Mouse (Mus musculus): Measurements from ENCODE around the gene Wdr73. TPM values are rescaled to one million over a fixed set of nuclear protein-coding genes. Genes with fewer than 3 reads are reported as not detected.

The Wdr73 gene
- polyA plus RNA-seq, 1 experiment from 2014 or later: 36.9 TPM

DNA sequence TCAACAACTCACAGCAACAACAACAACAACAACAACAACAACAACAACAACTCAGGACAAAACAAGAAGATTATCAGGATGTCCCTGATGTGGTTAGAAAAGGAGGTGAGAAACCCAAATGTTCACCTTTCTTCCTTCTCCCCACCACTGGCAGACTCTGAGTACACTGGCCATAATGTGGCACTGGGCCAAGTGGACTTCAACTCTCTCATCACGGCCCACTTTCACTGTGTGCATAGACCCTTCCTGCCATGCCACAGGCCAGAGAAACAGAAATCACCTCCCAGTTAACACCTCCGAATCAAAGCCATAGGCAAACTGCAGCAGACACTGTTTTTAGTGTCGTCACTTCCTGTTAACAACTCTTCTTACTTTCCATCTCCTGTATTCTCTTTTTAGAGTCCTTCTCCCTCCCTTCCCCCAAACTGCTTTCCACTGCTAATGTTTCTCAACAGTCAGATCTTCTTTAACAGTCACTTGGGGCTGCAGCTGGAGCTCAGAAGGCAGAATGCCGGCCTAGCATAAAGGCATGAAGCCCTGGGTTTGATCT lies 16.9 kb upstream of the Wdr73 start:
- Histone ChIP-seq H3K9ac (no peak overlapping the region), H3K9me3 (no peaks in the 10 kb centered on the region), H3K4me1 (no peaks in the 10 kb centered on the region), H3K27me3 (no peaks in the 10 kb centered on the region), H3K36me3 (peaks cover 60% of the 10 kb centered on the region), H3K27ac (no peak overlapping the region), H3K4me3 (no peak overlapping the region), H3K4me2 (no peak overlapping the region)
- ATAC-seq (ENCODE audit: borderline replicate concordance, extremely low read depth, low FRiP score, low TSS enrichment): no peak
- 65% methylated on average over 4 of the region's 4 CpGs for WGBS

DNA sequence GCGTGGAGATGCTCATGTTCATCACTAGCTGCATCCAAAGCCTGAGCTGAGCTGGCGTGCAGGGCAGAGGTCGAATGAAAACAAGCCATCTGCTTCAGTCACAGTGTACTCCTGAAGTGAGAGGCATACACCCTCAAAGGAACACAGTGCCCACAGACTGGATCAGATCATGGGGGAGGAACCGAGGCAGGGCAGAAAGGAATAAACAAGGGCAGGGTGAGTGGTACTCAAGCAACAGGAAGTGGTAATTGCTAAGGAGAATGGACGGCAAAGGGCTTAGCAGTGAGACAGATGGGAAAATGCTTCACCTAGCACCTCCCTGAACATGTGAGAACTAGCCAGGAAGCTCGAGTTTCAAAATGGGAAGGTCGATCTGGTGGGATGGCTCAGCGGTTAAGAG lies 11.4 kb upstream of the Wdr73 start:
- Histone ChIP-seq H3K27ac (no peak overlapping the region), H3K4me1 (no peaks in the 10 kb centered on the region), H3K4me3 (no peak overlapping the region), H3K9ac (no peak overlapping the region), H3K9me3 (no peaks in the 10 kb centered on the region), H3K36me3 (peaks cover 58% of the 10 kb centered on the region), H3K27me3 (no peaks in the 10 kb centered on the region), H3K4me2 (no peak overlapping the region)
- WGBS: 70% methylated on average over 8 of the region's 8 CpGs
- ATAC-seq (ENCODE audit: borderline replicate concordance, extremely low read depth, low FRiP score, low TSS enrichment): no peak

DNA sequence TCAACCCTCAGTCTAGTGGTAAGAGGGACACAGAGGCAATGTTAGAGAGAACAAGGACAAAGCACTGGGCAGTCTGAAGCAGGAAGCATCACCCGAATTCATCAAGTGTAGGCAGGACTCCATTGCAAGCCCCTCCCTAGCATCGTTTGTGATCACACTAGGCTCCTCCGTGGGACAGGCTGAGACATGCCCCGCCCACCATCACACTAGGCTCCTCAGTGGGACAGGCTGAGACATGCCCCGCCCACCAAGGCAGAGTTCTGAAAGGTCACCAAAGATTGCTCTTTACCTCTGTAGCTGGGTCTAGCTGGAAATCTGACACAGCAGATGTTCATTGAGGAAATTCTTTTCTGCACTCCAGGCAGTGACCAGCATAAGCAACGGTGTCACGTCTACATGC lies 10.0 kb upstream of the Wdr73 start:
- peaks cover 50% of the 10 kb centered on the region for H3K36me3 ChIP-seq
- ATAC-seq (ENCODE audit: borderline replicate concordance, extremely low read depth, low FRiP score, low TSS enrichment): no peak
- 72% methylated on average over 7 of the region's 7 CpGs for WGBS
- H3K4me3 ChIP-seq: no peak overlapping the region
- H3K27me3 ChIP-seq: no peaks in the 10 kb centered on the region
- H3K4me1 ChIP-seq: no peaks in the 10 kb centered on the region
- no peaks in the 10 kb centered on the region for H3K9me3 ChIP-seq
- H3K4me2 ChIP-seq: no peak overlapping the region
- no peak overlapping the region for H3K9ac ChIP-seq
- no peak overlapping the region for H3K27ac ChIP-seq

DNA sequence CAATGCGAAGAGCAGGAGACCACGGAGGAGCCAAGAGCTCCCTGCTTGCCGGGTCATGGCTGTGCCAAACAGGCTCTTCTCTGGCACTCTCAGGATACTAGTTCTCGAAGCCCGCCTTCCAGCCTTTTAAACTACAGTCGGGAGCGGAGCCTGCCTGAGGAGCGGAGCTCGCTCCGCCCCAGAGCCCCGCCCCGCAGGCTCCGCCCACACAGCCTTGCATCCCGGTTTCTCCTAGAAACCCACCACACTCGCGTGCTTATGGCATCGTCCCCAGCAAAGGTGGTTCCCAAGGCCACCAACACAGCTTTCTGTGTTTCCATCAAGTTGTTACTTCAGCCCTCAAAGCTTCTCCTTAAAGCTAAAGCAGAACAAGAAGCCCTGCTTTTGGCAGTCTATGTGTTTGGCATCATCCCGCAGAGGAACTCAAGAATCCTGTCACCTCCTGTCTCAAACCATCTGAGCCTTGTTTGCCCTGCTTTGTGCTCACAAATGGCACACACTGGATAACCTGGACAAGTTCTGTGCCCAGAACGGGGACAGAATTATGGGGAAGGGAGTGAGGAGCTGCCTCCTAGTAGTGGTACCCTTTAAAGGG lies 3.9 kb upstream of the Wdr73 start, which contains the start of gene Nmb:
Gene Nmb, minus strand, starts transcription at position 156 of the 595 bp plus-strand sequence.
- peak within 1 kb of the TSS; percentile 47 for H3K4me3 ChIP-seq
- H3K4me1 ChIP-seq: peaks cover 22% of the 10 kb centered on the region
- ATAC-seq (ENCODE audit: borderline replicate concordance, extremely low read depth, low FRiP score, low TSS enrichment): peak; percentile 62; the same call in 1 of the 2 replicates
- H3K4me2 ChIP-seq: peak within 1 kb of the TSS; percentile 96
- H3K36me3 ChIP-seq: peaks cover 13% of the 10 kb centered on the region; the same call in 1 of the 2 replicates
- no peaks in the 10 kb centered on the region for H3K9me3 ChIP-seq
- no peaks in the 10 kb centered on the region for H3K27me3 ChIP-seq
- no peak within 1 kb of the TSS for H3K27ac ChIP-seq
- H3K9ac ChIP-seq: peak within 1 kb of the TSS; percentile 65
- WGBS: 3% methylated on average over 19 of the region's 19 CpGs

DNA sequence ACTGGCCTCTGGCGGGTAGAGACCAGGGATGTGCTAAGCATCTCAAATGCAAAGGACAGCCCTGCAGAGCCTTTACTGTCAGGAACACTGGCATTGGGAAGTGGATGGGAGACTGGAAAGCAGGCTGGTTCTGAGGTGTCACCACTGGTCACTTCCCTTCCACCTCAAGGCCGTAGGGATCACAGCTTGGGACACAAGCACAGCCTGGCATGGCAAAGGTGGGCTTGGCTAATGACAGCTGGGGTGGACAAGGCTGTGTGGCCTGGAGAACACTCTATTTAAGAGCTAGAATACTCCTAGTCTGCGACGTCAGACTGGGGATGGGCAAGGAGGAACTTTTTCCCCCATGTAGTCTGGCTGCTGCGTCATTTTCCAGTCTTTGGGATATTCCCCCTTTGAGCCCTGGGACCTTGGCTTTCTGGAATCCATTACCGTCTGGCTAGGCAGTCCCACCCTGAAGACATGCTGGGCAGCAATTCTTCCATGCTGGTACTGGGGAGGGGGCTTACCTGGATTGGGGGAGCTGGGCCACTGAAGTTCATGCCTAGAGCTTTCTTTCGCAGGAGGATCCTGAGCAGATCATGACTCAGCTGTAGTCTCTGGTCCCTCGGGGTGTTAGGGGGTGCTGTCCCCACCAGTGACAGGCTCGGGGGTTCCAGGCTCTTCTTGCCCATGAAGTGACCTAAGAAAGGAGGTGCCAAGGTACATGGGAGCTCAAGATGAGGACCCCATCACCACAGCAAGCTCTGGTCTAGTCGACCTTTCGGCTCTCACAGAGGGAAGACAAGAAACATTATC lies 2.8 kb upstream of the Wdr73 start:
- peak overlapping the region; percentile 96; the same call in 1 of the 2 replicates for H3K4me2 ChIP-seq
- H3K4me3 ChIP-seq: no peak overlapping the region
- no peak for ATAC-seq (ENCODE audit: borderline replicate concordance, extremely low read depth, low FRiP score, low TSS enrichment)
- peak overlapping the region; percentile 65; the same call in 1 of the 2 replicates for H3K9ac ChIP-seq
- 79% methylated on average over 11 of the region's 11 CpGs for WGBS
- no peaks in the 10 kb centered on the region for H3K9me3 ChIP-seq
- no peaks in the 10 kb centered on the region for H3K27me3 ChIP-seq
- peaks cover 28% of the 10 kb centered on the region for H3K4me1 ChIP-seq
- H3K27ac ChIP-seq: no peak overlapping the region
- H3K36me3 ChIP-seq: peaks cover 9% of the 10 kb centered on the region; the same call in 1 of the 2 replicates

DNA sequence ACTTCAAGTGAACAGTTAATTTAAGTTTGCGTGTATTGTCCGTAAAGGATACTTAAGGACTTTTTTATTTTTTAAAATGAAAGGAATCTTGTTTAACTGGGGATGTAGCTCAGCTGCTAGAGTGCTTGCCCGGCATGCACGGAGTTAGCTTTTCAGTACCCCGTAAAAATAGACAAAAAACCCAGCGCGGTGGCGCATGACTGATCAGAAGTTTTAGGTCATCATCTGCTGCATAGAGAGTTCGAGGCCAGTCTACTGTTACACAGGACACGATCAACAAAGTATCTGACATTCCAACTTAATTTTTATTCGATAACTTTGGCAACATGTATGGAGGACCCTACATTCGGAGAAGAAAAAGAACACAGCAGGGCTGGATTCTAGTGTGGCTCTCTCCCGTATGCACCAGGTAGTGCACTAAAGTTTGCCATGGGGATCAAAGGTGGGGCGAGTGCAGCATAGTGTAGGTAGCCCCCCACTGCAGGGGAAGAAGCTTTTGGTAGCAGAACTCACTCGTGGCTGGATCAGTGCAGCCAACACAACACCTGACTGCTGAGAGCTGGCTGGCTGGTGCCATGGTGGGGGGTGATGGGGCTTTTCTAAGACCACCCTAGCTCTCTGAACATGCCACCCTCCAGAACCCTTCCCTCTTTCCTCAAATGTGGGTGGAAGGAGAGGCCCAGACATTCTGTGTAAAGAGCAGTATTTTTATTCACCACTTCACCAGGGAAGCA lies 639 bp upstream of the Wdr73 start:
- Histone ChIP-seq H3K36me3 (peaks cover 17% of the 10 kb centered on the region; the same call in 1 of the 2 replicates), H3K9ac (peak overlapping the region; percentile 51), H3K4me1 (peaks cover 28% of the 10 kb centered on the region), H3K27ac (peak overlapping the region; percentile 69), H3K4me2 (peak overlapping the region; percentile 74), H3K9me3 (no peaks in the 10 kb centered on the region), H3K27me3 (no peaks in the 10 kb centered on the region), H3K4me3 (peak overlapping the region; percentile 56)
- WGBS: 25% methylated on average over 15 of the region's 15 CpGs
- ATAC-seq (ENCODE audit: borderline replicate concordance, extremely low read depth, low FRiP score, low TSS enrichment): no peak

DNA sequence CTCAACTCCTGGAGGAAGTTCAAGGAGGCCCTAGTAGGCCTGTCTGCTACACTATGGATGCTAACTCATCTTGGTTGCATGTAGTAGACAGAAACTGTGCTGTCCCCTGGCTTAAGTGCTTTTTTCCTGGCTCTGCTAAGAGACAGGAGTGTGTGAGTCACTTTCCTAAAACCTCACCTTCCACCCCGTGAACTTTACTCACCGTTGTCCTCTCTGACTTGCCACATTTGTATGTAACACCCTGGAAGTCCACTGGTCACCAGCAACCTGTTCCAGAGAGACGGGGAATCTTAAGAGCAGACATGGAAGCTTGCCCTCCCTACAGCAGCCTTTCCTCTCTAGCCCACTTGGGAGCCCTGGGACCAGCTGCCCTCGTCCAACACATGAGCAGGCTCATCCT lies 3.3 kb downstream of the Wdr73 start:
- 85% methylated on average over 4 of the region's 4 CpGs for WGBS
- no peak overlapping the region for H3K27ac ChIP-seq
- no peak for ATAC-seq (ENCODE audit: borderline replicate concordance, extremely low read depth, low FRiP score, low TSS enrichment)
- H3K27me3 ChIP-seq: no peaks in the 10 kb centered on the region
- peaks cover 37% of the 10 kb centered on the region for H3K36me3 ChIP-seq
- H3K4me1 ChIP-seq: peaks cover 18% of the 10 kb centered on the region
- H3K9ac ChIP-seq: no peak overlapping the region
- no peak overlapping the region for H3K4me3 ChIP-seq
- H3K9me3 ChIP-seq: no peaks in the 10 kb centered on the region
- H3K4me2 ChIP-seq: no peak overlapping the region

DNA sequence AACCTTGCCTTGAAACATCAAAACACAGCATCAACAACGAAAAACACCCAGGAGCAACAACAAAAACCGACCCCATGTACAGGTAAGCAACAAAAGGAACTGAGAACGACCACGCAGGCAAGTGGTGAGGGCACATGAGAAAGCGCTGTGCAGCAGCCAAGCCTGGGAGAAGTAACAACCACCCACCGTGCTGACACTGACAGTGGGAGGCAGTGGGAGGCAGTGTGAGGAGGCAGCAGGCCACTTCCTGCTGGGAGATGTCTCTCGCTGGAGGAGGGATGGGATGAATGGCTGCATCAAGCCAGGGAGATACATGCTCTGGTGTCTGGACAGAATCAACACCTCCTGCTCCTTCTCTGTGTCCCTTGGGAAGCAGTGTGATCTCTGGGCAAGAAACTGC lies 3.9 kb downstream of the Wdr73 start:
- Histone ChIP-seq H3K9ac (no peak overlapping the region), H3K4me2 (no peak overlapping the region), H3K27me3 (no peaks in the 10 kb centered on the region), H3K4me1 (peaks cover 18% of the 10 kb centered on the region), H3K36me3 (peaks cover 43% of the 10 kb centered on the region), H3K4me3 (no peak overlapping the region), H3K27ac (no peak overlapping the region), H3K9me3 (no peaks in the 10 kb centered on the region)
- ATAC-seq (ENCODE audit: borderline replicate concordance, extremely low read depth, low FRiP score, low TSS enrichment): no peak
- 81% methylated on average over 7 of the region's 7 CpGs for WGBS

DNA sequence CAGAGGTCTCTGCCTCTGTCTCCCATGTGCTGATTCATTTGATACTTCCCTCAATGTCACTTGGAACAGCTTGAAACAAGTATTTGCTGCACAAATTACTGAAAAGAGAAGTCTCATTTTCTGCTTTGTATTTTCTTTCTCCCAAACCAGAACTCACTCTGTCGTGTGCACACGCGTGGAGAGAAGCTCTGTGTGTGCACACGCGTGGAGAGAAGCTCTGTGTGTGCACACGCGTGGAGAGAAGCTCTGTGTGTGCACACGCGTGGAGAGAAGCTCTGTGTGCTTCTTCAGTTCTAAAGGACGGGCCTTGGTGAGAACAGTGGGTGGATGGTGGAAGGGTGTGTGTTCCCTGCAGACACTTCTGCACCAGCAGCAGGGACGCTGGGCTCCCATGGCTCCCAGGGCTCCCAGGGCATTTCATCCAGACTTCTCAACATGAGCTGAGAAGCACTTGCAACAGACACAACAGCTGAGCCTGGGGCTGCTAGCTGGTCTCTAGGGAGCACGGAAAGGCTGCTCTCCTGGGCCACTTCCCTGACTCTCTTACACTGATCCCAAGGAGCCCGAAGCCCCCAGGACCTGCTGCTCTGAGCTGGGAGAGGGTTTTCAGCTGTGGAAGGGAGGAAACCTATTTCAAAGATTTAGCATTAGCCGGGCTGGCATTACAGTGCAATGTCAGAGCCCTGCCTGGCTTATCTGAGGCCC lies 6.1 kb downstream of the Wdr73 start:
- 94% methylated on average over 14 of the region's 14 CpGs for WGBS
- ATAC-seq (ENCODE audit: borderline replicate concordance, extremely low read depth, low FRiP score, low TSS enrichment): no peak
- Histone ChIP-seq H3K27ac (no peak overlapping the region), H3K4me2 (no peak overlapping the region), H3K4me3 (no peak overlapping the region), H3K4me1 (0 out of 2 replicates have a peak, but pooled peaks cover 5% of the 10 kb centered on the region), H3K9ac (no peak overlapping the region), H3K9me3 (no peaks in the 10 kb centered on the region), H3K27me3 (no peaks in the 10 kb centered on the region), H3K36me3 (peaks cover 60% of the 10 kb centered on the region)

DNA sequence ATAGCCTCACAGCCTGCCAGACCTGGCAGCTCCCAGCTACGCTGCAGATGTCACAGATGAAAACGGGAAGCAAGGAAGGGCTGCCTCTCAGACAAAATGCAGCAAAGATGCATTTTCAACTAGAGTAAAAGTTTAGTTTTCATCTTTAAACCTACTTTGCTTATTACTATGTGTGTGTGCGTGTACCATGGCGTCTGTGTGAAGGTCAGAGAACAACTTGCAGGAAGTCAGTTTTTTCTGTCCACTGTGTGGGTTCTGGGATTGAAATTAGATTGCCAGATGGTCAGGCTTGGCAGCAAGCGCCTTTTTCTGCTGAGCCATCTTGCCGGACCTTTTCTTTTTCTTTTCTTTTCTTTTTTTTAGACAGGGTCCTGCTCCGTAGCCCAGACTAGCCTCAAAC lies 6.9 kb downstream of the Wdr73 start:
- Histone ChIP-seq H3K36me3 (peaks cover 63% of the 10 kb centered on the region), H3K4me3 (no peak overlapping the region), H3K4me1 (0 out of 2 replicates have a peak, but pooled peaks cover 7% of the 10 kb centered on the region), H3K4me2 (no peak overlapping the region), H3K27me3 (no peaks in the 10 kb centered on the region), H3K27ac (no peak overlapping the region), H3K9ac (no peak overlapping the region), H3K9me3 (no peaks in the 10 kb centered on the region)
- 73% methylated on average over 7 of the region's 7 CpGs for WGBS
- no peak for ATAC-seq (ENCODE audit: borderline replicate concordance, extremely low read depth, low FRiP score, low TSS enrichment)

DNA sequence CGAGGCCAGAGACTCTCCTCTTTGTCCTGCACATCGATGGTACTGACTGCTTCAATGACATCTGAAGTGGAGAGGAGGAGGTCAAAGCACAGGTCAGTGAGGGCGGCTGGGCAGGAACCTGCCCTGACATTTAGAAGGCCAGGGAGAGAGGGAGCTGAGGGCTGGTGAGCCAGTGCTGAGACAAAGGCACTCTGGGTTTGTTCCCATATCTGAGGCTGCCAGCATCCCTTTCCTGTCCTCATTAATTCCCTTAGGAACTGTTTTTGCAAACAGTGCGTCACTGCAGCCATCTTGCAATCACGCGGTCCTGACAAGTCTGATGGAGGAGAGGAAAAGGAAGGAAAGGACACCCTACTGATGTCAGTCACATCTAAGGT lies 7.3 kb downstream of the Wdr73 start:
- Histone ChIP-seq H3K9me3 (no peaks in the 10 kb centered on the region), H3K27me3 (no peaks in the 10 kb centered on the region), H3K4me2 (no peak overlapping the region), H3K4me3 (no peak overlapping the region), H3K27ac (no peak overlapping the region), H3K4me1 (0 out of 2 replicates have a peak, but pooled peaks cover 11% of the 10 kb centered on the region), H3K9ac (no peak overlapping the region), H3K36me3 (peaks cover 63% of the 10 kb centered on the region)
- 72% methylated on average over 6 of the region's 6 CpGs for WGBS
- no peak for ATAC-seq (ENCODE audit: borderline replicate concordance, extremely low read depth, low FRiP score, low TSS enrichment)

Measured in lung, embryonic 15.5 days (tissue).